Mouse (Mus musculus): ENCODE results near the gene Ncoa3.
A peak's percentile ranks its signal among the peaks of the same experiment; 100 is the strongest.
"Not testable (repeated sequence)": the region's sequence is repeated elsewhere in the genome, so short reads cannot be mapped to it uniquely, and the experiment has no call there.

Gene Ncoa3

GRCm38 (mm10) chr2:166080967-166081750 is 88.7 kb downstream of the Ncoa3 start:
- DNase-seq = no peak

- DNase-seq = peak; percentile 37
These were observed 89.8 kb downstream of the Ncoa3 start for GRCm38 (mm10) chr2:166082193-166082592.

- no peak for DNase-seq
These were observed 90.2 kb downstream of the Ncoa3 start for GRCm38 (mm10) chr2:166082661-166083060.

- DNase-seq = no peak
These were observed 91.2 kb downstream of the Ncoa3 start for GRCm38 (mm10) chr2:166083542-166084031.

DNA sequence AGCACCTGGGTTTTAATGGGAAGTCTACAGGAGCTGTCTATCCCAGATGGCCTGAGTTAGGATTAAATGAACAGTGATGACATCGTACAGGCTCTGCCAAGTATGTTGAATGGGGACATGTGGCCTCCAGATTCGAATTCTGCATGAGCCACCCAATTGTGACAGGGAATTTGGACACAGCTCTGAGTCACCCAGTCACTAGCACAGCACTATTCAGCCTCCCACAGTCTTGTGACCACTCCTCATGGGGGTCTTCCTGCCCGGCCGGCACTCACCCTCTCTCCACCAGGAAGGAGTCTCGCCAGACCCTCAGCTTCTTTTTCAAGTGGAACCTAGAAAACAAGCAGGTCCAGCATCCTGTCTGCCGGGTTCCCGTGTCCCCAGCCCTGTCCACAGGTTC is 91.7 kb downstream of the Ncoa3 start:
- DNase-seq = no peak

GRCm38 (mm10) chr2:166084964-166085363 is 92.5 kb downstream of the Ncoa3 start:
- not testable (repeated sequence) for DNase-seq

- no peak for DNase-seq
These were observed 93.3 kb downstream of the Ncoa3 start for GRCm38 (mm10) chr2:166085780-166086179.

DNA sequence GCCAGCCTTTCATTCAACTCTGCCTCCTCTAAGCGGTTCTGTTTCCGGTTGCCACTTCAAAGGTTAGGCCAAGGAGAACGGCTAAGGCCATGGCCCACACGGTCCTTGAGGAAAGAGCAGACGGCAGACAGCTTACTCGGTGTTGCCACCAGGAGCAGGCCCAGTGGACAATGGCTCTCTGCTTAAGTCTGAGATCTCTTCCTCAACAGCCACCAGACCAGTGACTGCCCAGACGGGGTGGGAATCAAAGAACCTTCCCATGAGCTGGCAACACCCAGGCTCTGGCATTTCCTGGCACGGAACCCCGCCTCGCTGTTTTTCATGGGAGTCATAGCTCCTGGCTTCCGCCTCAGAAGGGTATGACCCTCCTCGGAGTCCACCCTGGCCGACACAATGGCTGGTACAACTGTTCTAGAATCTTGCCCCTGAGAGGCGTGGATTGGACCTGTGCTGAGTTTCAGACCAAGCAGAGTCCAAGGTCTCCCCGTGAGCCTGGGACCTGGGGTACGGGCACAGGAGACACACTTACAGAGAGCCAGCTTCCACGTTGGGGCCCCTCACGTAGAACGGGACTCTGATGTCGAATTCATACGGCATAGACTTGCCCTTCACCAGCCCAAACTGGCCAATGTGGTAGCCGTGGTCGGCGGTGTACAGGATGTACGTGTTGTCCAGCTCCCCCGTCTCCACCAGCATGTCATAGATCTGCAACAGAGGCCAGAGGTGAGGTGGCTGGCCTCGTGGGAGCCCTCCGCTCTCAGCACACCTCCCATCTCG is 94.2 kb downstream of the Ncoa3 start:
- DNase-seq = no peak

GRCm38 (mm10) chr2:166088991-166089390 is 96.6 kb downstream of the Ncoa3 start:
- DNase-seq = no peak

DNA sequence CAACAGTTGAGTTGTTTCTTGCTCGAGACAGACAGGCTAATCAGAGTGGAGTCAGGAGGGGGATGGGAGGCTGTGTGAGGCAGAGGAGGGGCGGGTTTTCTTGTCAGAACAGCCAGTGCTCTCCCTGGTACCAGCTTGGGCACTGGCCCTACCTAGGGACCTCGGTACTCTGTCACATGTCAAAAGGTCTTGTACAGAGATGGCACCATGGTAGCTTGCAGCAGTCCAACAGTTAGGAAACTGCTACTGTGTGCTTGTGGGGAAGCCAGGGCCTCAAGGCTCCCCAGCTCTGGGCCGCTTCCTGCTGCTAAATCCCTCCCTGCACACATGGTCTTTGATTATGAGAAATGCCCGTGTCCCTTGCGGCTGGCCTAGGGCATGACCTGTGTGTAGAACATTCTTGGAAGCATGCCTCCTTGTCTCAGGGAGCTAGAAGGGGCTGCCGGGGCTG is 97.7 kb downstream of the Ncoa3 start:
- DNase-seq = no peak

GRCm38 (mm10) chr2:166091599-166091998 is 99.2 kb downstream of the Ncoa3 start:
- DNase-seq = no peak

DNA sequence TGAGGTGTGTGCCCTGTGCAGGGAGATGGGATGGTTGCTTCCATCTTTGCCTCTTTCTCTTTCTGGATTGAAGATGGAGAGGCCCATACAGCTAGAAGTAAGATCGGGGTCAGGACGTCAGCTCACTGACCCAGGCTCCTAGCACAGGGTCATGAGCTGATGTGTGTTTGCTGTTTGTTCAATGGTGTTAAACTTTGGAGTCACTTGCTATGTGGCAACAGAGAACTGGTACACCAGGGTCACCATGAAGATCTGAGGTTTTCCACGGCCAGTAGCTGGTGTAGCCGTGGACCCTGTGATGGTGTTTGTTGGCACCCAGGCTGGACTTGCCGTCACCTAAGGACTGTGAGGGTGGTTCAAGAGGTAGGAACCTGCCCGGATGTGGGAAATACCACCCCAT is 100.0 kb downstream of the Ncoa3 start:
- no peak for DNase-seq

GRCm38 (mm10) chr2:166096300-166096699 is 103.9 kb downstream of the Ncoa3 start:
- no peak for DNase-seq

GRCm38 (mm10) chr2:166096834-166097233 is 104.4 kb downstream of the Ncoa3 start:
- no peak for DNase-seq

GRCm38 (mm10) chr2:166097443-166098291 is 105.2 kb downstream of the Ncoa3 start:
- no peak for DNase-seq

DNA sequence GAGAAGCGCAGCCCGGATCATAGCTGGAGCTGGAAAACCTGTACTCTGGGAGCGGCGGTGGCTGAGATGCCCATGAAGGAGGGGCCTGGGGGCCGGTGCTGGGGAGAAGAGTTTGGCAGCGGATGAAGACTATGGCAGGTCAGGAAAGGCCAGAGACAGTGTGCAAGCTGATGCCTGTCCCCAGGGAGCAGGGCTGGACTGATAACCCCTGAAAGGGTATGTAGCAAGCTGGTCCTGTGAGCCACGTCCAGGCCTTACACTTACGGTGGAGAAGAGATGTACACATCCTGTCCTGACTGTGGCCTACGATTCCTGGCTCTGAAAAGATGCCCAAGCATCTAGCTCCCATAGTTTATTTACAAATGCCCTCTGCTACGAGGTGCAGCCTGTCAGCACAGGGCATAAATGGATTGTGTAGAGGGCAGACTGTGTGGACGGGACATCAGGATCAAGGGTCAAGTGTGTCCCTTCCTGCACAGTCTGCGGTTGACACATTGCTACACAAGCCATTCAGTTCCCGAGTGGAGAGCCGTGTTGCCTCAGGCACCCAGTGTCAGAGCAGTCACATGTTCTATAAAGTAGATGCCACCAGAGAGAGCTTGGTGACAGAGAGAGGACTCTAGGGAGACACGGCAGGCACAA is 106.0 kb downstream of the Ncoa3 start:
- no peak for DNase-seq

DNA sequence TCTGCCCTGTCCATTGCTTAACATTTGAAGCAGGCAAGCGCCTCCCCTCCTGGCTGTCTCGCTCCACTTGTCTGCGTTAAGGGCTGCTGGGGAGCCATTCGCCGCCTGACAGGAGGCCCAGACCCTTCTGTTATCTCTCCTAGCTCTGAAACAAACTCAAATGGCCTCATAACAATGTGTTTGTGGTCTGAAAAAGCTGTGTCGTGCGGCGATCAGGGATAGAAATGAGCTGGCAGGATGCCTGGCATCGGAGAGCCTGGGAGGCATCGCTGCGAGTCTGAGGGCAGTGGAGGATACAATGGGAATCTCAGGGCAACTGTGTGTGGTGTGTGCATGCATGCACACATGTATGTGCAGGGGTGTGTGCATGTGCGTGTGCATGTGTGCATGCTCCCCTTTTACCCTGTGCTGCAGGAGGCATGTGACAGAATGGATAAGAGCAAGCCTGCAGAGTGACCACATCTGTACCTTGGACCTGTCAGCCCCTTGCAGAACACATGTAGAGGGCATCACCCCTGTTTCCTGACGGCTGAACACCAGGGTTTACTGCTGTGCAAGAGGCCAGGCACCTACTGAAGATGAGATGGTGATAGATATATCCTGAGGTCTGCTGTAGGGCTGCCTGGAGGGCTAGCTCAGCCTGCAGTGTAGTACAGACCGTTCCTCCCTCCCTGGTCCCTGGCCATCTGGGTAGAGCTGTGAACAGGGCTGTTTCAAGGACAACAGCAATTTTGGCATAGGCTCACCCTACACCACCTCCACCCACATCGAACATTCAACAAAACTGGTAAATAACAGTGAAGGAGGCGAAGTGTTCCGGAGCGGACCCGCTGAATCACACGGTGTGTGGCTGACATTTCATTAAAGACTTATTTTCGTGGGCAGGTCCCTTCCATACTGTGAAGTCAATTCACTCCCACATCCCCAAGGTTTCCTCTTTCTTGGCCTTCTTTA is 108.2 kb downstream of the Ncoa3 start:
- DNase-seq = no peak

DNA sequence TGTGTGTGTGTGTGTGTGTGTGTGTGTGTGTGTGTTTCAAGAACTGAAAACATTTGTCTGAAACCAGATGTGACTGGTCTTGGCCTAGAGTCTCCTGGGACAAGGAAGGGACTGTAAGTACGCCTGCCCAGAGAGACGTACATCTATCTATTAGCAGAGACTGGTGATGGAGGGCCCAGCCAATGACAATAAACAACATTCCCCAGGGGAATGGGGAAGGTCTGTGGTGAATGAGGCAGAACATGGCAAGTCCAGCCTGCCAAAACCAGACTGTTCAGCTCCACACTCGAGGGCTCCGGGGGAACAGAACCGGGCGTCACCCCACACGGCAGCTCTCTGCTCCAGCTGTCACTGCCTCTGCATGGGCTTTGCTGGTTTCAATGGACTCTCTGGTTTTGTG is 110.5 kb downstream of the Ncoa3 start:
- DNase-seq = no peak

DNA sequence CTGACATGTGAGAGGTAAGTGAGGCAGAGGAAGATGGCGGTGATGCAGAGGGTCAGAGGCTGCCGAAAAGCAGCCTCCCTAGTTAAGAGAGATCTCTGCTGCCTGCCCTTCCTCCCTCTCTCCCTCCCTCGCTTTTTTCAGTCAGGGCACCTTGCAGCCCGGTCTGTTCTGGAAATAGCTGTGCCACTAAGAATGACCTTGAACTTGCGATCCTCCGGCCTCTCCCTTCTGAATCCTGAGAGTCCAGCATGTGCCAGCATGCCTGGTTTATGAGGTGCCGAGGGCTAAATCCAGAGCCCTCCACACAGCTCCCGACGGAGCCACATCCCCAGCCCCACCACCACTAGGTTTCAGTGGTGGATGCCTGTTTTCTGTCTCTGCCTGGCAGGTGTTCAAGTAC is 113.5 kb downstream of the Ncoa3 start:
- DNase-seq = no peak

- DNase-seq = no peak
These were observed 114.2 kb downstream of the Ncoa3 start for GRCm38 (mm10) chr2:166106631-166107030.

DNA sequence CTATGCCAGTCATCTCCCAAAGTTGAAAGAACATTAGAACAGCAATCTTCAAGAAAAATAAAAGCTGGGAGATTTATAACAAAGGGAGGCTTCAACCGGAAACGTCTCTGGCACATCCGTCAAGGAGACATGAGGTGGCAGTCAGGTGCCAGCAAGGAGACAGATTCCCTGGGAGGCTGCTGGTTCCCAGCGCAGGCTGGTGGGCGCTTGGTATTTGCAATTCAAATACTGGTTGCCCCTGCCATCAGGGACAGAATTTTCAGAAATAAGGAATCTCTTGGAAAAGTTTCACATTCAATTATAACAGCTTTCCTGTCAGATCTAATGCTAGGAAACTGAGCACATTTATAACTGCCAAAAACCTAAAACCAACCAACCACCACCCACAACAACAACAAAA is 115.5 kb downstream of the Ncoa3 start:
- no peak for DNase-seq

All from cerebellum, adult 11-12 months (tissue).